Mouse (Mus musculus) midbrain, embryonic 13.5 days (tissue): Measurements from ENCODE around the gene Klhdc8b. TPM values are rescaled to one million over a fixed set of nuclear protein-coding genes. Genes with fewer than 3 reads are reported as not detected.

Source experiments
- ATAC-seq: fragments of 200-750 bp; cut with Nextera tagmentation; 2 replicates; pipeline ENCODE4 v1.8.0; 2017; ENCODE audit warnings: mild to moderate bottlenecking, moderate TSS enrichment, moderate library complexity
- H3K27ac ChIP-seq: fragments of 300-500 bp; sonication (generic); 2 replicates; pipeline ENCODE4 v1.5.1; 2015; ENCODE audit warnings: inconsistent platforms, mild to moderate bottlenecking, moderate library complexity
- H3K27me3 ChIP-seq: fragments of 300-500 bp; sonication (generic); 2 replicates; pipeline ENCODE4 v1.6.1; 2015; ENCODE audit warnings: mild to moderate bottlenecking, inconsistent platforms
- H3K36me3 ChIP-seq: fragments of 300-500 bp; sonication (generic); 2 replicates; pipeline ENCODE4 v1.6.1; 2015; ENCODE audit warnings: mild to moderate bottlenecking, inconsistent platforms
- H3K4me1 ChIP-seq: fragments of 300-500 bp; sonication (generic); replicated peaks from 2 replicates; pipeline ENCODE4 v1.6.1; 2015; ENCODE audit warnings: inconsistent platforms
- H3K4me2 ChIP-seq: fragments of 300-500 bp; sonication (generic); replicated peaks from 2 replicates; pipeline ENCODE4 v1.6.1; 2015; ENCODE audit warnings: moderate library complexity, mild to moderate bottlenecking, inconsistent platforms
- H3K4me3 ChIP-seq: fragments of 300-500 bp; sonication (generic); replicated peaks from 2 replicates; pipeline ENCODE4 v1.5.1; 2015; ENCODE audit warnings: mild to moderate bottlenecking, inconsistent platforms
- H3K9ac ChIP-seq: fragments of 300-500 bp; sonication (generic); replicated peaks from 2 replicates; pipeline ENCODE4 v1.6.1; 2015; ENCODE audit warnings: mild to moderate bottlenecking, inconsistent platforms
- H3K9me3 ChIP-seq: fragments of 300-500 bp; sonication (generic); 2 replicates; pipeline ENCODE4 v1.6.1; 2016; ENCODE audit warnings: mild to moderate bottlenecking, inconsistent platforms
- WGBS: fragments of 180-500 bp; shearing (Covaris S2); methylation state at CpG from one replicate; pipeline ENCODE4 v1.1.7; 2015; 5-methylcytosine and 5-hydroxymethylcytosine counted together
- polyA plus RNA-seq: library from polyadenylated mRNA; unstranded; fragments of >200 nt; fragmentation: Nextera tagmentation; extraction: Ambion mirVana; gene quantifications from 2 replicates; pipeline ENCODE4 v1.2.1, GENCODE M21; 2015

Klhdc8b gene
- polyA plus RNA-seq, 1 experiment from 2014 or later: 84.8 TPM

DNA sequence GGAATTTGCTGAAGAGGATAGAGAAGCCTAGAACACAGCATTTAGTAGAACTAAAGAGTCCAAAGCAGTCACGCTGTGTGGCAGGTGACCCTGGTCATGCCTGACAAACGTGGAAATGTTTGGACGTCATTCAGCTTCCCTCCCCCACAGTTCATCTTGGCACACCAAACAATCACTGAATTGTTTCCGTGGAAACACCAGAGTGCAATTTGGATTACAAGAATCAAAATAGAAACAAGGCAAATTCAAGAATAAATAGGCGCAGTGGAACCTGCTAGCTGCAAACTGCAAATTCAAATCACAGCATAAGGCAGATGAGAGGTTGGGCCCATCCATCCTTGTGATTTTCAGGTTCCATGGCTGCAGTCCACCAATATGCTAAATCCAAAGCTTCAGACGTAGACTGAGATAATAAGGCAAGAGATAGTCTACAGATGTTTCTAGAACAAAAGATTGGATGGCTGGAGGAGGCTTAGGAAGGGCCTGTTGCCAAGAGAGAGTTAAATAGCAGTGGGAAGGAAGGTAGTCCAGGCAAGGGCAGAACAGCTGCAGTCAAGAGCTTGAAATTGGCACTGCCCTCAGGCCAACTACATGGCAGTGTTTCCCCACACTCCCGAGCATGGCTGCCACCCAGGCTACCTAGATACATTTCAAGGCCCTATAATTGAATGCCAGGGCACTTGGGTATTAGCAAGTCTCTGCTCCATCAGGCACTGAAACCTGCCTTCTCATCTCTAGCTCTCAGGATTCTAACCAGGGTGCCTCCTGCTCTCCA lies 60.0 kb downstream of the Klhdc8b start:
- 0 out of 2 replicates have a peak overlapping the region, but pooled peaks have one; percentile 12 for H3K27ac ChIP-seq
- H3K4me2 ChIP-seq: no peak overlapping the region

DNA sequence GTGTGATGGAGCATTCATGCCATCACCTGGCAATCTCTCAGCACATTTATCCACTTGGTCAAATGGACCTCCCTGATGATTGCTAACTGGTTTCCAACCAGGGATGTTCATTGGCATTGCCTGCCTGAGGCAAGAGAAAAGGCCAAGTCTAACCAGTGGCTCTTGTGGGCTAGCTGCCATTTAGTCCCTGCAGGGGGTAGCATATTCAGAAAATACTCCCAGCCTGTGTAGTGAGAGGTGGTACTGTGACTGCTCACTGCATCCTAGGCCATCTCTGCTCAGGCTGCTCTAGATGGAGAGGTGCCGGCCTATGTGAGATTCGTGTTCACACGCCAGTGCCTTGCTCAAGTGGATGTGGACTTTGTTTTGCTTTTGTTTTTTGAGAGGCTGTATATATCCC lies 63.1 kb downstream of the Klhdc8b start:
- no peak overlapping the region for H3K27ac ChIP-seq
- H3K4me3 ChIP-seq: no peak overlapping the region
- H3K36me3 ChIP-seq: peaks cover 28% of the 10 kb centered on the region
- H3K9ac ChIP-seq: no peak overlapping the region
- H3K4me1 ChIP-seq: peaks cover 13% of the 10 kb centered on the region
- ATAC-seq: no peak
- no peak overlapping the region for H3K4me2 ChIP-seq
- no peaks in the 10 kb centered on the region for H3K9me3 ChIP-seq
- no peaks in the 10 kb centered on the region for H3K27me3 ChIP-seq
- WGBS: 94% methylated on average over 3 of the region's 3 CpGs

More for the DNA sequence above, 60.0 kb downstream of the Klhdc8b start:
- H3K9ac ChIP-seq: no peak overlapping the region
- 48% methylated on average over 7 of the region's 7 CpGs for WGBS
- H3K36me3 ChIP-seq: 0 out of 2 replicates have a peak, but pooled peaks cover 8% of the 10 kb centered on the region
- H3K4me3 ChIP-seq: no peak overlapping the region
- no peaks in the 10 kb centered on the region for H3K27me3 ChIP-seq
- H3K9me3 ChIP-seq: no peaks in the 10 kb centered on the region
- no peak for ATAC-seq
- peaks cover 13% of the 10 kb centered on the region for H3K4me1 ChIP-seq

Other genes with a start within 250 kb of the Klhdc8b start
- gene Dag1, start 197.6 kb downstream of the Klhdc8b start, polyA plus RNA-seq: 50.5 and 57.8 TPM in 2 replicates
- gene Nicn1, start 171.2 kb downstream of the Klhdc8b start, polyA plus RNA-seq: 118 TPM in 2 replicates
- gene Amt, start 164.7 kb downstream of the Klhdc8b start, polyA plus RNA-seq: 33.6 and 35.5 TPM in 2 replicates
- 288 and 306 TPM in 2 replicates for gene Rhoa, start 155.5 kb downstream of the Klhdc8b start, polyA plus RNA-seq
- gene Tcta, start 155.4 kb downstream of the Klhdc8b start, polyA plus RNA-seq: 52.6 and 57.5 TPM in 2 replicates
- gene Gpx1, start 122.7 kb downstream of the Klhdc8b start, polyA plus RNA-seq: 474 and 511 TPM in 2 replicates
- 143 and 146 TPM in 2 replicates for gene Usp4, start 113.7 kb downstream of the Klhdc8b start, polyA plus RNA-seq
- gene 1700102P08Rik, start 68.8 kb downstream of the Klhdc8b start, polyA plus RNA-seq: 2.1 and 2.2 TPM in 2 replicates
- gene Ccdc36, start 33.1 kb downstream of the Klhdc8b start, polyA plus RNA-seq: 1.3 and 1.7 TPM in 2 replicates
- not detected in 2 replicates for gene BC048562, start 25.1 kb downstream of the Klhdc8b start, polyA plus RNA-seq
- 59.7 and 63.5 TPM in 2 replicates for gene Ccdc71, start 1.1 kb downstream of the Klhdc8b start, polyA plus RNA-seq
- gene Lamb2, start 18.2 kb upstream of the Klhdc8b start, polyA plus RNA-seq: 20.0 and 24.1 TPM in 2 replicates
- 75.9 and 91.9 TPM in 2 replicates for gene Usp19, start 29.0 kb upstream of the Klhdc8b start, polyA plus RNA-seq
- gene Qars, start 46.1 kb upstream of the Klhdc8b start, polyA plus RNA-seq: 70.2 and 70.5 TPM in 2 replicates
- 141 and 146 TPM in 2 replicates for gene Qrich1, start 55.2 kb upstream of the Klhdc8b start, polyA plus RNA-seq
- gene Impdh2, start 98.7 kb upstream of the Klhdc8b start, polyA plus RNA-seq: 108 and 115 TPM in 2 replicates
- gene Ndufaf3, start 105.9 kb upstream of the Klhdc8b start, polyA plus RNA-seq: 73.7 and 79.2 TPM in 2 replicates
- 321 and 345 TPM in 2 replicates for gene Dalrd3, start 108.3 kb upstream of the Klhdc8b start, polyA plus RNA-seq
- 364 and 380 TPM in 2 replicates for gene Wdr6, start 117.2 kb upstream of the Klhdc8b start, polyA plus RNA-seq
- 24.6 and 27.7 TPM in 2 replicates for gene P4htm, start 136.1 kb upstream of the Klhdc8b start, polyA plus RNA-seq
- gene Arih2, start 187.8 kb upstream of the Klhdc8b start, polyA plus RNA-seq: 53.6 and 54.0 TPM in 2 replicates
- gene Slc25a20, start 200.5 kb upstream of the Klhdc8b start, polyA plus RNA-seq: 39.5 and 40.5 TPM in 2 replicates
- 49.3 and 54.0 TPM in 2 replicates for gene Prkar2a, start 227.7 kb upstream of the Klhdc8b start, polyA plus RNA-seq